In genomic region chr6:87845031-87845695, GRCm38 (mm10) we compare ENCODE assay signal across 24 mouse cellular contexts. TPM values are rescaled to one million over a fixed set of nuclear protein-coding genes. Genes with fewer than 3 reads are reported as not detected.
DNase-seq lines count a peak whose midpoint lies in the region; ATAC-seq and TF ChIP-seq lines count a peak whose summit lies in the region.
"Had no signal": no experiment of that assay in that cellular context is flagged by ENCODE, and none has a peak within 500 bp of the region (broad histone marks: within the 10 kb centered on the region; RNA-seq: fewer than 3 reads in every experiment).

No protein-coding gene starts in this region.

- peaks cover 84% of the 10 kb centered on the region for H3K36me3 ChIP-seq in liver, embryonic 12.5 days
- H3K36me3 ChIP-seq in liver, embryonic 11.5 days (ENCODE audit: control insufficient read depth, insufficient read depth, low read length), result peaks cover 46% of the 10 kb centered on the region

- 0 out of 2 replicates have a peak overlapping the region, but pooled peaks have one; percentile 3 for H3K27ac ChIP-seq in liver, embryonic 12.5 days
- H3K27ac ChIP-seq in liver, embryonic 11.5 days (ENCODE audit: low read depth, low read length), result no peak overlapping the region
- 0 out of 2 replicates have a peak overlapping the region, but pooled peaks have one; percentile 15 for H3K27ac ChIP-seq in cerebellum, adult 2 months (ENCODE audit: insufficient read depth, low read length)
- H3K27ac ChIP-seq: embryonic facial prominence, embryonic 15.5 days; forebrain, embryonic 10.5 days; forebrain, embryonic 15.5 days; heart, adult 2 months; heart, embryonic 15.5 days; hindbrain, embryonic 13.5 days; hindbrain, postnatal 0 days had no signal

- no peak overlapping the region for H3K4me2 ChIP-seq in liver, embryonic 12.5 days
- H3K4me2 ChIP-seq in liver, embryonic 11.5 days, result no peak overlapping the region
- H3K4me2 ChIP-seq: embryonic facial prominence, embryonic 15.5 days; forebrain, embryonic 15.5 days; heart, embryonic 11.5 days; heart, embryonic 15.5 days; hindbrain, embryonic 13.5 days had no signal

- no peak overlapping the region for H3K4me3 ChIP-seq in liver, embryonic 12.5 days
- H3K4me3 ChIP-seq in liver, embryonic 11.5 days (ENCODE audit: low read depth, low read length), result no peak overlapping the region
- H3K4me3 ChIP-seq in cerebellum, adult 2 months (replicated peaks; ENCODE audit: insufficient read depth, low read depth, low read length), result peak overlapping the region; percentile 34
- H3K4me3 ChIP-seq: embryonic facial prominence, embryonic 15.5 days; erythroblast, embryonic 14.5 days; forebrain, embryonic 10.5 days; forebrain, embryonic 15.5 days; heart, adult 2 months; heart, embryonic 15.5 days; hindbrain, embryonic 13.5 days had no signal

- TF ChIP-seq CTCF in cerebellum, adult 2 months (IDR thresholded peaks at IDR 0.05; ENCODE audit: borderline replicate concordance, insufficient read depth, low read depth, low read length), result no peak

- H3K9me3 ChIP-seq in liver, embryonic 12.5 days (replicated peaks), result no peaks in the 10 kb centered on the region
- no peaks in the 10 kb centered on the region for H3K9me3 ChIP-seq in liver, embryonic 11.5 days (ENCODE audit: control insufficient read depth, low read length)
- H3K9me3 ChIP-seq: embryonic facial prominence, embryonic 15.5 days; forebrain, embryonic 10.5 days; forebrain, embryonic 15.5 days; heart, embryonic 15.5 days; hindbrain, embryonic 13.5 days had no signal

- no peaks in the 10 kb centered on the region for H3K27me3 ChIP-seq in liver, embryonic 12.5 days (replicated peaks)
- no peaks in the 10 kb centered on the region for H3K27me3 ChIP-seq in liver, embryonic 11.5 days (replicated peaks; ENCODE audit: control insufficient read depth, insufficient read depth, low read length)
- no peaks in the 10 kb centered on the region for H3K27me3 ChIP-seq in cerebellum, adult 2 months (ENCODE audit: control insufficient read depth, insufficient read depth, low read length)
- H3K27me3 ChIP-seq: CH12.LX; embryonic facial prominence, embryonic 15.5 days; forebrain, embryonic 15.5 days; heart, embryonic 15.5 days; hindbrain, embryonic 13.5 days; Patski had no signal

- no peak overlapping the region for H3K9ac ChIP-seq in liver, embryonic 12.5 days
- no peak overlapping the region for H3K9ac ChIP-seq in liver, embryonic 11.5 days (ENCODE audit: low read depth, low read length)
- H3K9ac ChIP-seq: embryonic facial prominence, embryonic 15.5 days; forebrain, embryonic 15.5 days; heart, embryonic 15.5 days; hindbrain, embryonic 13.5 days had no signal

- H3K4me1 ChIP-seq in liver, embryonic 12.5 days, result peaks cover 39% of the 10 kb centered on the region
- peaks cover 17% of the 10 kb centered on the region for H3K4me1 ChIP-seq in liver, embryonic 11.5 days (replicated peaks; ENCODE audit: control insufficient read depth, insufficient read depth, low read length)
- peaks cover 17% of the 10 kb centered on the region; the same call in 1 of the 2 replicates for H3K4me1 ChIP-seq in cerebellum, adult 2 months (ENCODE audit: control insufficient read depth, insufficient read depth, low read length)

- TF ChIP-seq POLR2A in cerebellum, adult 2 months (IDR thresholded peaks at IDR 0.05; ENCODE audit: borderline replicate concordance, insufficient read depth, low read length), result no peak

- DNase-seq in liver, embryonic 11.5 days (ENCODE audit: low spot score), result no peak
- DNase-seq in cerebellum, adult 2 months, result peak; percentile 71 to 81
- peak; percentile 65 to 66 for DNase-seq in cerebellum, postnatal 10 days
- DNase-seq in frontal cortex, postnatal 10 days (ENCODE audit: low spot score in 2 of 2), result no peak
- no peak for DNase-seq in right cerebral cortex, postnatal 14 days
- DNase-seq in right cerebral cortex, postnatal 25 days, result no peak
- DNase-seq: adrenal gland, adult 2 months; adrenal gland, postnatal 25 days; embryo, embryonic 11 days; gastrocnemius, postnatal 14 days; heart, adult 2 months; heart, postnatal 14 days; kidney, adult 18-20 months had no signal

- 85% methylated on average over 13 of the region's 13 CpGs for WGBS in liver, embryonic 12.5 days (ENCODE audit: insufficient replicate concordance)
- WGBS in liver, embryonic 11.5 days, result 89% methylated on average over 13 of the region's 13 CpGs
- WGBS in cerebellum, adult 2 months, result 25% methylated on average over 13 of the region's 13 CpGs

- ATAC-seq in liver, embryonic 12.5 days, result no peak
- no peak for ATAC-seq in liver, embryonic 11.5 days (replicated peaks; ENCODE audit: low FRiP score)
- ATAC-seq: forebrain, embryonic 15.5 days; hindbrain, postnatal 0 days; Patski had no signal

RNA-seq across cellular contexts. Expression of gene Cnbp, which starts 5.7 kb away (rescaled TPM):
- polyA plus RNA-seq in liver, embryonic 12.5 days (2016; fragmentation: Nextera tagmentation; extraction: Ambion mirVana), result 896 and 933 TPM in 2 replicates
- 1,371 and 1,468 TPM in 2 replicates for polyA plus RNA-seq in liver, embryonic 11.5 days (2014; fragmentation: Nextera tagmentation; extraction: Ambion mirVana)
- 347 and 359 TPM in 2 replicates for polyA plus RNA-seq in cerebellum, adult 2 months (2012; rRNA removed)

RNA-seq across cellular contexts. Expression of gene Isy1, which starts 6.6 kb away (rescaled TPM):
- 59.5 and 62.4 TPM in 2 replicates for polyA plus RNA-seq in liver, embryonic 12.5 days (2016; fragmentation: Nextera tagmentation; extraction: Ambion mirVana)
- polyA plus RNA-seq in liver, embryonic 11.5 days (2014; fragmentation: Nextera tagmentation; extraction: Ambion mirVana), result 84.8 and 89.0 TPM in 2 replicates
- polyA plus RNA-seq in cerebellum, adult 2 months (2012; rRNA removed), result 36.2 and 36.4 TPM in 2 replicates

RNA-seq across cellular contexts. Expression of gene Gm45140, which starts 9.6 kb away (rescaled TPM):
- 5.0 and 7.1 TPM in 2 replicates for polyA plus RNA-seq in liver, embryonic 12.5 days (2016; fragmentation: Nextera tagmentation; extraction: Ambion mirVana)
- 5.6 and 7.8 TPM in 2 replicates for polyA plus RNA-seq in liver, embryonic 11.5 days (2014; fragmentation: Nextera tagmentation; extraction: Ambion mirVana)
- 4.9 and 5.7 TPM in 2 replicates for polyA plus RNA-seq in cerebellum, adult 2 months (2012; rRNA removed)

RNA-seq across cellular contexts. Expression of gene Rab43, which starts 33.2 kb away (rescaled TPM):
- polyA plus RNA-seq in liver, embryonic 12.5 days (2016; fragmentation: Nextera tagmentation; extraction: Ambion mirVana), result 28.6 and 30.5 TPM in 2 replicates
- 20.4 and 21.4 TPM in 2 replicates for polyA plus RNA-seq in liver, embryonic 11.5 days (2014; fragmentation: Nextera tagmentation; extraction: Ambion mirVana)
- 18.9 and 19.4 TPM in 2 replicates for polyA plus RNA-seq in cerebellum, adult 2 months (2012; rRNA removed)

RNA-seq across cellular contexts. Expression of gene Copg1, which starts 42.5 kb away (rescaled TPM):
- polyA plus RNA-seq in liver, embryonic 12.5 days (2016; fragmentation: Nextera tagmentation; extraction: Ambion mirVana), result 79.2 and 85.0 TPM in 2 replicates
- 116 and 130 TPM in 2 replicates for polyA plus RNA-seq in liver, embryonic 11.5 days (2014; fragmentation: Nextera tagmentation; extraction: Ambion mirVana)
- polyA plus RNA-seq in cerebellum, adult 2 months (2012; rRNA removed), result 262 and 265 TPM in 2 replicates

Comparison
In these comparisons a context has a peak if more than half of its experiments do, and no peak if none do; other contexts are left out.
1. DNase-seq: peak in cerebellum, adult 2 months (2 of 2) and cerebellum, postnatal 10 days (2 of 2); none in liver, embryonic 11.5 days (single experiment), frontal cortex, postnatal 10 days (0 of 2), right cerebral cortex, postnatal 14 days (single experiment) and right cerebral cortex, postnatal 25 days (single experiment).